Mouse (Mus musculus): Measurements from ENCODE around the gene Safb2.

- TF ChIP-seq POLR2A (IDR thresholded peaks at IDR 0.05; ENCODE audit: borderline replicate concordance, insufficient read depth, low read length): no peak
- no peak for TF ChIP-seq CTCF (IDR thresholded peaks at IDR 0.05; ENCODE audit: borderline replicate concordance, insufficient read depth, low read depth, low read length)
Observed at GRCm38 (mm10) chr17:56548605-56549105, 35.7 kb downstream of the Safb2 start.
